Mouse (Mus musculus) testis, adult 2 months (tissue): ENCODE measurements around the gene Slc39a13.

Source experiments
- CTCF ChIP-seq: fragments of 200-500 bp; IDR thresholded peaks from 2 replicates; pipeline ENCODE4 v1.5.1; 2012; ENCODE audit warnings: low read depth, mild to moderate bottlenecking, inconsistent platforms, low read length, moderate library complexity; ENCODE audit not compliant: control insufficient read depth, insufficient read depth, insufficient replicate concordance
- POLR2A ChIP-seq: fragments of 200-500 bp; IDR thresholded peaks from 2 replicates; pipeline ENCODE4 v1.6.1; 2012; ENCODE audit warnings: low read depth, mild to moderate bottlenecking, inconsistent platforms, low read length, moderate library complexity; ENCODE audit not compliant: control insufficient read depth

GRCm38 (mm10) chr2:91085494-91086391, 15.5 kb upstream of the Slc39a13 start:
- TF ChIP-seq POLR2A = no peak
- TF ChIP-seq CTCF = no peak
